Mouse (Mus musculus) monocyte, adult 2 months (primary cell): ENCODE results near the gene Olfr635.
A peak's percentile ranks its signal among the peaks of the same experiment; 100 is the strongest.
"Not testable (repeated sequence)": the region's sequence is repeated elsewhere in the genome, so short reads cannot be mapped to it uniquely, and the experiment has no call there.

Experiments
- DNase-seq, 2 experiments: peaks; one replicate each; pipeline ENCODE4 v3.0.0; 2022; ENCODE audit warnings: low spot score in 2 of 2, low read depth in 1 of 2

Olfr635 gene

GRCm38 (mm10) chr7:103970852-103971251, at the start of gene Olfr635:
Gene Olfr635, plus strand, starts transcription at chr7:103971152.
- DNase-seq, result no peak

GRCm38 (mm10) chr7:103928525-103928924, 42.4 kb upstream of the Olfr635 start, which contains the start of gene Olfr631:
Gene Olfr631, plus strand, starts transcription at chr7:103928825.
- no peak for DNase-seq

- DNase-seq, result no peak
These were observed 36.7 kb upstream of the Olfr635 start, which contains the start of gene Olfr632 for GRCm38 (mm10) chr7:103934264-103934663. Gene Olfr632, plus strand, starts transcription at chr7:103934347.

- no peak for DNase-seq
These were observed 28.2 kb upstream of the Olfr635 start for GRCm38 (mm10) chr7:103942730-103943129.

- DNase-seq, result no peak
These were observed 26.8 kb upstream of the Olfr635 start, which contains the start of gene Olfr633 for GRCm38 (mm10) chr7:103944137-103944536. Gene Olfr633, plus strand, starts transcription at chr7:103944437.

- not testable (repeated sequence) for DNase-seq
These were observed 4.1 kb upstream of the Olfr635 start for GRCm38 (mm10) chr7:103966873-103967272.

- DNase-seq, result no peak
These were observed 830 bp downstream of the Olfr635 start for GRCm38 (mm10) chr7:103971782-103972181.

GRCm38 (mm10) chr7:103998446-103998845, 27.5 kb downstream of the Olfr635 start, which contains the start of gene Olfr638:
Gene Olfr638, plus strand, starts transcription at chr7:103998746.
- DNase-seq, result no peak

GRCm38 (mm10) chr7:103999124-103999523, 28.2 kb downstream of the Olfr635 start:
- DNase-seq, result no peak

- DNase-seq, result no peak
These were observed 46.3 kb downstream of the Olfr635 start, which contains the start of gene Olfr639 for GRCm38 (mm10) chr7:104017203-104017602. Gene Olfr639, minus strand, starts transcription at chr7:104017303.

- DNase-seq, result no peak
These were observed 48.0 kb downstream of the Olfr635 start for GRCm38 (mm10) chr7:104018953-104019352.

GRCm38 (mm10) chr7:104021651-104022050, 50.7 kb downstream of the Olfr635 start:
- peak in 1 of 2 experiments; percentile 0 for DNase-seq

GRCm38 (mm10) chr7:104025473-104025872, 54.5 kb downstream of the Olfr635 start, which contains the start of gene Olfr640:
Gene Olfr640, minus strand, starts transcription at chr7:104025573.
- no peak for DNase-seq

- DNase-seq, result no peak
These were observed 56.0 kb downstream of the Olfr635 start for GRCm38 (mm10) chr7:104026978-104027377.

GRCm38 (mm10) chr7:104035145-104035544, 64.2 kb downstream of the Olfr635 start, which contains the start of gene Olfr641:
Gene Olfr641, plus strand, starts transcription at chr7:104035445.
- no peak for DNase-seq
